Mouse (Mus musculus): ENCODE measurements around the gene Samd9l.
"Not testable (repeated sequence)": the region's sequence is repeated elsewhere in the genome, so short reads cannot be mapped to it uniquely, and the experiment has no call there.

The Samd9l gene

DNA sequence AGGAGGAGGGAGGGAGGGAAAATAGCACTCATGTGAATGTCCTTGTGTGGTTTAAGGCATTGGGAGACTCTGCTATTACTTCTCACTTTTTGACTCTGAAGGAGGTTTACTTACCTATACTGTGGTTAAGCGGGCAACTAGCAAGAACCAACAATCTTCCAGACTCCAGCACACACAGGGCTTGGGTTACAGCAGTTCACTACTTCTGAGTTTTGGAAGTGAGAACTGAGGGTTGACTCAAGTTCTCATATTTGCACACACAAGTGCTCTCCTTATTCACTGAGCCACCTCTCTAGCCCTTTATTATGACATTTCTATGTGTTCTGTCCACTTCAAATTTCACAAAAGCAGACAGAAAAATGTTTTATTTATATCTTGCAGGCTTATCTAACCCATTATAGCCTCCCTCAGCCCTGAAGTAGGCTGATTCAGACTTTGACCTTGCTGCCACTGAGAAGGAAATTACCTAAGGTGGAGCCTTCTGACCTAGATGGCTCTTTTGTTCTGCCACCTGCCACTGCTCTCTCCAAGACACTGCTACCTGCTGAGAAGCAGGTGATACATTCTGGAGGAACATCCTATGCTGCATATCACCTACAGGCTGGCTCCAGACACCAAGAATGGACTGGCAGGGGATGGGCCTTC is 55.6 kb downstream of the Samd9l start:
- not testable (repeated sequence) for DNase-seq (ENCODE audit: low spot score)

DNA sequence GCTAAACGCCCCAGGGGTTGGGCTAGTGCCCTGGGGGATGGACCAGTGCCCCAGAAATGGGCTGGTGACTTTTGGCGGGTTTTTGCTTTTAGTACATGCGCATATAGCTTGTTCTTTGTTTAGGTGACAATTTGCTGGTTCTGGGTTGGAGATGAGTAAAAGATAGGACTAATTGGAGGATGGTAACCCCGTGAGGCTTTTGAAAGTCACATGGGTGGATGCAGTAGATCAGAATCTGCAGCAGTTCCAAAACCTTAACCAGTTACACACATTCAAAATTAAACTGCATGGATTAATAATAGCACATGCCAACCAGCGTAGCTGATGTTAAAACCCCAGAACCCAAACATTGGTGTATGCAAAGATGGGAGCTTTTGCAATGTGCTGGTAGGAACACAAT is 57.9 kb downstream of the Samd9l start:
- DNase-seq (ENCODE audit: low spot score), result no peak

DNA sequence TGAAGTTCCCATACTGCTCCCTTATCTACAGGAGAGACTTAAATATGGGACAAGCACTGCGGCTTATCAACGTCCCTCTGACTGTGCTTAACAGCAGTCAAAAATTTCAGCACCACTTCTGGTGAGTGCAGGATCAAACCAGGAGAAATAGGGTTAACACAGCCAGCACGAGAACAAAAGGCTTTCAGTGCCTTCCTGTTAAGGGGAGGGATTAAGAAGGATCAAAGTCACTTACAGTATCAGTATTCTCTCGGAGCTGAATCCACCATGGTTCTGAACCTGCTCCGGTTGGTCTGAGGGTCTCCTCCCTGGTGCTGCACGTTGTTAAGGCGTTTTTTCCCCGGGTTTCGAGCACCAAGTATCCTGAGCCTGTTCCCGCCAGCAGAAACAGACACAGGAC is 58.4 kb downstream of the Samd9l start:
- not testable (repeated sequence) for DNase-seq (ENCODE audit: low spot score)

DNA sequence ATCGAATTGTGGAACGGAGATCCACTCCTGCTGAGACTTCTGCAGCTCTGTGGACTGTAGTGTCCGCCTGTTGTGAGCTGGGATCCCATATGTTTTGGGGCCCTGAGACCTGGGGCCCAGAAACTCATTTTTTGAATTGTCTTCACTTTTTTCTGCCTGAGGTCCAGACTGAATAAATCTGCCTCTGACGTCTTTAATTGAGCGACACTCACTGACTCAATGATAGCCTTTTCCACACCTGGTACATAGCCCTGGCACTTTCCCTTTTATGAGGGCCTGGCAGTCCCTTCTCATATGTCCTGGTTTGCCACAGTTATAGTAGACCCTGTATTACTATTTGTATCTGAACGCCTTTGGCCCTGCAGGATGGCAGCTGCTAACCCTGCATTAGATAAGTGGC is 60.2 kb downstream of the Samd9l start:
- DNase-seq (ENCODE audit: low spot score), result not testable (repeated sequence)

All from urinary bladder, postnatal 10 days (tissue).